Mouse (Mus musculus) liver, embryonic 13.5 days (tissue): ENCODE measurements at regions not wholly inside any gene's neighbourhood (a gene's known extent, or its start where the extent isn't known, plus 50 kb on each side); places are given as distances from the start of the nearest gene placed in this dataset.

Experiments used
- ATAC-seq: fragments of 200-750 bp; cut with Nextera tagmentation; 2 replicates; pipeline ENCODE4 v1.8.0; 2017; ENCODE audit warnings: low read depth, mild to moderate bottlenecking, moderate number of reproducible peaks, moderate library complexity
- DNase-seq: peaks from one replicate; pipeline ENCODE4 v3.0.0; 2022
- H3K27ac ChIP-seq: fragments of 300-500 bp; sonication (generic); 2 replicates; pipeline ENCODE4 v1.5.1; 2015; ENCODE audit warnings: moderate library complexity, mild to moderate bottlenecking, inconsistent platforms
- H3K27me3 ChIP-seq: fragments of 300-500 bp; sonication (generic); 2 replicates; pipeline ENCODE4 v1.6.1; 2015; ENCODE audit warnings: mild to moderate bottlenecking, inconsistent platforms
- H3K36me3 ChIP-seq: fragments of 300-500 bp; sonication (generic); 2 replicates; pipeline ENCODE4 v1.6.1; 2015; ENCODE audit warnings: mild to moderate bottlenecking, inconsistent platforms
- H3K4me1 ChIP-seq: fragments of 300-500 bp; sonication (generic); replicated peaks from 2 replicates; pipeline ENCODE4 v1.6.1; 2015; ENCODE audit warnings: inconsistent platforms
- H3K4me2 ChIP-seq: fragments of 300-500 bp; sonication (generic); 2 replicates; pipeline ENCODE4 v1.6.1; 2015; ENCODE audit warnings: inconsistent platforms, mild to moderate bottlenecking, moderate library complexity
- H3K4me3 ChIP-seq: fragments of 300-500 bp; sonication (generic); replicated peaks from 2 replicates; pipeline ENCODE4 v1.5.1; 2015; ENCODE audit warnings: mild to moderate bottlenecking, inconsistent platforms
- H3K9ac ChIP-seq: fragments of 300-500 bp; sonication (generic); 2 replicates; pipeline ENCODE4 v1.6.1; 2015; ENCODE audit warnings: mild to moderate bottlenecking, inconsistent platforms
- H3K9me3 ChIP-seq: fragments of 300-500 bp; sonication (generic); replicated peaks from 2 replicates; pipeline ENCODE4 v1.6.1; 2016; ENCODE audit warnings: inconsistent platforms
- WGBS: fragments of 180-500 bp; shearing (Covaris S2); methylation state at CpG from one replicate; pipeline ENCODE4 v1.1.7; 2015; ENCODE audit not compliant: insufficient replicate concordance; 5-methylcytosine and 5-hydroxymethylcytosine counted together

DNA sequence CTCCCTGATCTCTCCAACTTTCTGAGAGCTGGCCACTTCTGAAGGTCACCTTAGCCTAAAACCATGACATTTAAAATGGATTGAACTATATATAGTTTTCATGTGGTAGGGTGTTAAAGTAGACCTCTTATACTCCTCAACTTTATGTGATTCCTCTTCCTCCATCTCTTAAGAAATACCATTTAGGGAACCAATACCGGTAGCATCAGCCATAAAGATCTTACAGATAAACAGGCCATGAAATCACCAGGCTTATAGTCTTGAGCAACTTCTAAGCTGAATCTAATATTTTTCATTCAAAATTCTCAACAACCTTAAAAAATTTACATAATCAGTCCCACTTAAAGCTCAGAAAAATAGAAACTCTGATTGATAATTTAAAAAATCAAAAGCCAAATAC is 56.2 kb downstream of the Rpl36a-ps1 start:
- no peaks in the 10 kb centered on the region for H3K36me3 ChIP-seq
- no peaks in the 10 kb centered on the region for H3K27me3 ChIP-seq
- 28% methylated on average over 1 of the region's 1 CpGs for WGBS
- ATAC-seq (no peak), DNase-seq (no peak)
- H3K9me3 ChIP-seq: no peaks in the 10 kb centered on the region
- H3K4me3 ChIP-seq: no peak overlapping the region
- no peak overlapping the region for H3K9ac ChIP-seq
- no peak overlapping the region for H3K4me2 ChIP-seq
- no peak overlapping the region for H3K27ac ChIP-seq
- no peaks in the 10 kb centered on the region for H3K4me1 ChIP-seq

DNA sequence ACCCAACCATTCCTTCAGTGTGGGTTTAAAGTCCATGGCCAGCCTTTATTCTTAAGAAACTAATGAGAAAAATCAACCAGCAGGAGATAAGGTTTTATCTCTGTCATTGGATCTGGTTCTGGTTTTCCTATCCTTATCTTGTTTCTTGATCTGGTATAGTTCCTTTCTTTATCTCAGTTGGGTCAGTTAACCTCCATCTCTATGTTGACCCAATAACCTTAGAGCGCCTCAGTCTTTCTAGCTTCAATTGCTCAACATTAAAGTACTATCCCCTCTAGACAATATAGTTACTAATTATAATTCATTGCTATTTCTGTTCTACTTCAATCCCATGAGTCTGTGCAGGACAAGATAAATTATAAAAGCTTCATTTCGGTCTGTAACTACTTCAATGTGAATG is 56.7 kb downstream of the Rpl36a-ps1 start:
- H3K4me1 ChIP-seq: no peaks in the 10 kb centered on the region
- H3K36me3 ChIP-seq: no peaks in the 10 kb centered on the region
- no peak overlapping the region for H3K4me3 ChIP-seq
- H3K9me3 ChIP-seq: no peaks in the 10 kb centered on the region
- DNase-seq (no peak), ATAC-seq (no peak)
- H3K27me3 ChIP-seq: no peaks in the 10 kb centered on the region
- no peak overlapping the region for H3K27ac ChIP-seq
- 62% methylated on average over 2 of the region's 2 CpGs for WGBS
- H3K4me2 ChIP-seq: no peak overlapping the region
- no peak overlapping the region for H3K9ac ChIP-seq

DNA sequence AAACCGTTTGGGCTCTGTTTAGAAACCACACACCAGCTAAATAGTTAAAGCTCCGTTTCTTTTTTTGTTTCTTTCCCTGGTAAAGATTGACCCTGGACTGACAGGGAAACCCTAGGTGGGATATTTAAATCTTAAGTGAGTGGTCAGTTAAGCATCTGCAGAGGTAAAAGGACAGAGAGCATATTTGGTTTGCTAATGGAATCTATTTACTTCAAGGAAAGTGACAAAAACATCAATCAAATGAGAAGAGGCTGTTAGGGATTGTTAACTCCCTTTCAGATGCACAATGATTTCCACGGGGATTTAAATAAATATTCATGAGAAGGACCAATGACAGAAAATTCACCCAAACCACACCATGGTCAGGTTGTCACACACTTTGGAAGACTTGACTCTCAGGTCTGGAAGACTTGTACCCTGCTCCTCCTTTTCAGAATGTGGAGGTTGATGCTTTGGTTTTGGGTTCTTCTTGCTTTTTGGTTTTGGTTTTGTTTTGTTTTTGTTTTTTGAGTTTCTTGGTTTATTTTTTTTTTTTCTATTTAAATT is 60.7 kb downstream of the Rpl36a-ps1 start:
- H3K36me3 ChIP-seq: no peaks in the 10 kb centered on the region
- H3K4me1 ChIP-seq: no peaks in the 10 kb centered on the region
- H3K27ac ChIP-seq: no peak overlapping the region
- no peak overlapping the region for H3K4me2 ChIP-seq
- no peak overlapping the region for H3K4me3 ChIP-seq
- H3K9ac ChIP-seq: no peak overlapping the region
- 26% methylated on average over 3 of the region's 3 CpGs for WGBS
- DNase-seq (no peak), ATAC-seq (no peak)
- H3K27me3 ChIP-seq: no peaks in the 10 kb centered on the region
- no peaks in the 10 kb centered on the region for H3K9me3 ChIP-seq

DNA sequence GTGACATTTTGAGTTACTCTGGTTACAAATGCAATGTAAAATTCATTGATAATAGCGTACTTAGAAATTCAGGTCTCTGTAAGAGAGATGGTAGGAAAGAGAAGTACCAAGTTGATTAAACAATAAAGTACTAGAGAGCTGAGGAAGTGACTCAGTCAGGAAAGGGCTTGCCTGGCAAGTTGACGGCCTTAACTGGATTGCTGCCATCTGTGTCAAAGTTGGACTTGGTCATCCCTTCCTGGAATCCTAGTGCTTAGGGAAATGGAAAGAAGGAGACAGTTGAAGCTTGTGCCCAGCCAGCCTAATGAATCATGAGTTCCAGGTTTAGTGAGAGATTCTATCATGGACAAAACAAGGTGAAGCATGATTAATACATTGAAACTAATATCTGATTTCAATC is 64.8 kb downstream of the Rpl36a-ps1 start:
- Histone ChIP-seq H3K27me3 (no peaks in the 10 kb centered on the region), H3K4me2 (no peak overlapping the region), H3K9me3 (no peaks in the 10 kb centered on the region), H3K27ac (no peak overlapping the region), H3K4me3 (no peak overlapping the region), H3K4me1 (no peaks in the 10 kb centered on the region), H3K36me3 (no peaks in the 10 kb centered on the region), H3K9ac (no peak overlapping the region)
- DNase-seq (no peak), ATAC-seq (no peak)
- 48% methylated on average over 2 of the region's 2 CpGs for WGBS

DNA sequence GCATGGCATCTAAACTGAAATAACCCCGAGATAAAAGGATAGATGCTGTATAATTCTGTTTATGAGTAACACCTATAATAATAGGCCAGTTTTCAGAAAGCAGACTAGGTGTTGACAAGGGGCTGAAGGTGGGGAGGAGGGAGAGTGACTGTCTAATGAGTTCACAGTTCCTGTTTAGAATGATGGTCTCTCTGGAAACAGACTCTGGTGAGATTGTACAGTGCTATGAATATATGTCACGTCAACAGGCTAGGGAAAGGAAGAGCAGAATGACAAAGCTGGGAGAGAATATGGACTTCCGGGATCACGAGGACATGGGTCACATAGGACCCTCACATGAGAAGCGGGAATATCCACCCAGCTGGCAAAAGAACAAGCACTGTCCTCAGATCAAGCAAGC is 85.9 kb downstream of the Rpl36a-ps1 start:
- no peaks in the 10 kb centered on the region for H3K36me3 ChIP-seq
- no peak overlapping the region for H3K4me2 ChIP-seq
- ATAC-seq (no peak), DNase-seq (no peak)
- no peaks in the 10 kb centered on the region for H3K27me3 ChIP-seq
- H3K4me3 ChIP-seq: no peak overlapping the region
- H3K9me3 ChIP-seq: no peaks in the 10 kb centered on the region
- WGBS: 64% methylated on average over 5 of the region's 5 CpGs
- no peak overlapping the region for H3K27ac ChIP-seq
- H3K4me1 ChIP-seq: no peaks in the 10 kb centered on the region
- no peak overlapping the region for H3K9ac ChIP-seq

DNA sequence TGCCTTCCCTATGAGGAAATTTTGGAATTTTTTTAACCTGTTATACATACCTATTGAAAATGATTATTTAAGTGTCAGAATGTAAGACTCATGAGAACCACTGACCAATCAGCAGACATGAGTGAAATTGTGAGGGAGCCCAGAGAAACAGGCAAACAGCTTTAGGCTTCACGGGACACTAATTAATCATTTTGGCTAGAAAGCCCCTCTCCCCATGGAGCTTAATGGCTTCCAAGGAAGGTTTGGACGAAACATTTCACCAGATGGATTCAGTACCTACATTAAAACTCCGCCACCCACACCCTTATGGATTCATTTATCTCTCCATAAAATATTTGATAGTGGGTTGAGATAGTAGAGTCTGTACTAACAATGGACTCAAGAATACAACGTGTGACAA is 95.2 kb downstream of the Rpl36a-ps1 start:
- no peaks in the 10 kb centered on the region for H3K36me3 ChIP-seq
- ATAC-seq (no peak), DNase-seq (no peak)
- H3K9ac ChIP-seq: no peak overlapping the region
- 64% methylated on average over 4 of the region's 4 CpGs for WGBS
- H3K27me3 ChIP-seq: no peaks in the 10 kb centered on the region
- H3K4me1 ChIP-seq: no peaks in the 10 kb centered on the region
- no peak overlapping the region for H3K27ac ChIP-seq
- no peak overlapping the region for H3K4me2 ChIP-seq
- no peak overlapping the region for H3K4me3 ChIP-seq
- no peaks in the 10 kb centered on the region for H3K9me3 ChIP-seq

DNA sequence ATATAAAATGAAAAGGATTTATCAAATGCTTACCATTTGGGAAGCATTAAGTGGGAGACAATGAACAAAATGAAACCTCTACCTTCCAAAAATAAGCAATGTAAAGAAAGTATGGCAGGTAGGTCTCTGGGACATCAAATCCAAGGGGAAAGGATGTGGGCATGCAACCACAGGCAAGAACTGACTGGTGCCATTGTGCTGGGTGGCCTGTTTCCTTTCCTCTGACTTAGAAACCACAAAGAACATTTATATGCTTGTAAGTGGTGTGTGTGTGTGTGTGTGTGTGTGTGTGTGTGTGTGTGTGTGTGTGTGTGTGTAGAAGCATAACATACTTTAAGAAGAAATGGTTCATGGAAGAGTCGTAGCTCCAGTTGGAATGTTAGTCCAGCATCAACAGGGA is 96.7 kb downstream of the Rpl36a-ps1 start:
- Histone ChIP-seq H3K36me3 (no peaks in the 10 kb centered on the region), H3K4me2 (no peak overlapping the region), H3K27me3 (no peaks in the 10 kb centered on the region), H3K27ac (no peak overlapping the region), H3K4me1 (no peaks in the 10 kb centered on the region), H3K4me3 (no peak overlapping the region), H3K9me3 (no peaks in the 10 kb centered on the region), H3K9ac (no peak overlapping the region)
- WGBS: 50% methylated on average over 1 of the region's 1 CpGs
- DNase-seq: no peak
- no peak for ATAC-seq

DNA sequence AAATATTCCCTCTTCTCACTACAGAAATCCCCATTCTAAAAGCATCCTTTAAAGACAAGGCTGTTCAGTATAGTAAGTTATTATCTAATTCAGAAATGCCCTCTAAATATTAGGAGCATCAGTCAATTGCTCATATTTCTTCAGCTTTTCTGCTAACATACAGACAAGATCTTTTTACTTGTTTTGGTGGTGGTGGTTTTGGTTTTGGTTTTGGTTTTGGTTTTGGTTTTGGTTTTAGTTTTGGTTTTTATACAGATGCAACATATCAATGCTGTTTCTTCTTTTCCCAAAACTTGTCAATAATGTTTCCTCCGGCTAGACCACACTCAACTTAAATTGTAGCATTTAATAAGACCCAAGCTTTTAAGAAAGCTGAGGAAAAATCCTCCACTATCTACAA is 98.2 kb downstream of the Rpl36a-ps1 start:
- no peak overlapping the region for H3K4me3 ChIP-seq
- H3K27ac ChIP-seq: no peak overlapping the region
- no peaks in the 10 kb centered on the region for H3K36me3 ChIP-seq
- no peak overlapping the region for H3K4me2 ChIP-seq
- no peak overlapping the region for H3K9ac ChIP-seq
- H3K27me3 ChIP-seq: no peaks in the 10 kb centered on the region
- no peak for DNase-seq
- H3K9me3 ChIP-seq: no peaks in the 10 kb centered on the region
- no peaks in the 10 kb centered on the region for H3K4me1 ChIP-seq
- 68% methylated on average over 1 of the region's 1 CpGs for WGBS
- no peak for ATAC-seq

DNA sequence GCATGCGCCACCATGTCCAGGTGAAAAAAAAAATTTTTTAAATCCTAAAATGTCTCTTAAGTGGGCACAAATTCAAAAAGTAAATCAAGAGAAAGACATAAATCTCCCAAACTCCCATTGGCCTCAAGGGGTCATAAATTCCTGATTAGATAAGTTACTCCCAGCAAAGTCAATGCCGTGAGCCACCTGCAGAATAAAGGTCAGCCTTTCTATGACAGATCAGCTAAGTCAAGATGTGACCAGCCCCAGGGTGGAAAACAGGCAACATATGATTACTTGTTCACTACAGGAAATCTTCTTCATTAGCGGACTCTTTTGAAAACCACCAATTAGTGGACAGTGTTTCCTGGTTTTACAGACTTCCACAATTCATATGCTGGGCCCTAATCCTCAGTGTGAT is 101.4 kb downstream of the Rpl36a-ps1 start:
- Histone ChIP-seq H3K4me3 (no peak overlapping the region), H3K27ac (no peak overlapping the region), H3K4me1 (no peaks in the 10 kb centered on the region), H3K4me2 (no peak overlapping the region), H3K9me3 (no peaks in the 10 kb centered on the region), H3K9ac (no peak overlapping the region), H3K27me3 (no peaks in the 10 kb centered on the region), H3K36me3 (no peaks in the 10 kb centered on the region)
- no peak for ATAC-seq
- DNase-seq: no peak
- 75% methylated on average over 3 of the region's 3 CpGs for WGBS

DNA sequence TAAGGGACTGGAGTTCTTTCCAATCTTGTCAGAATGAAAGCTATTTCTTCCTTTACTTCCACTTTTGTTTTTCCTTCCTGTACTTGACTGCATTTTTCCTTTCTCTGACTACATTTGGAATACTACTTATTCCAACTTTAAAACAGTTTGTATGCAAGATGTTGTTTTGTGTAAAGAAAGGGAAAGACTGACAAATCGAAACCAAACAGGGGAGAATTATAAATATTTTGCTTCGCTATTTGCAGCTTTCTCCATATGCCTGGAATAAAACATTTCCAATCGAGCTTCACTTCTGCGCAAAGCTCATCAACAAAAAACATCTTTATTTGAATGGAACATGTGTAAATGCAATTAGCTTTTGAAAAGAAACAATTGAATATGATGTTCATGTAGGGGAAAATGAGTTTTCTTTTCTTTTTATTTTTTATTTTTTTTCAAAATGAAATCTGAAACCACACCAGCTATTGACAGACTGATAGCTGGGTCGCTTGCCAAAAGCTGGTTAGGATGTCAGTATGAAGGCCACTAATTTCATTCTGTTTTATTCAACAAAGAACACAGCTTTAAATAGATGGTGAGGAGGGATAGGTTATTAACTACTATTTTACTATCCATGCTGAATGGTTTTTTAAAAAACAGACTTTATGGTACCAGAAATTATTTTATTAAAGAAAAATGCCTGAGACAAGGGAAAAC is 102.7 kb downstream of the Rpl36a-ps1 start:
- WGBS: 58% methylated on average over 5 of the region's 5 CpGs
- no peaks in the 10 kb centered on the region for H3K4me1 ChIP-seq
- no peaks in the 10 kb centered on the region for H3K9me3 ChIP-seq
- no peaks in the 10 kb centered on the region for H3K36me3 ChIP-seq
- DNase-seq: no peak
- H3K27me3 ChIP-seq: no peaks in the 10 kb centered on the region
- no peak overlapping the region for H3K9ac ChIP-seq
- H3K27ac ChIP-seq: no peak overlapping the region
- H3K4me2 ChIP-seq: no peak overlapping the region
- ATAC-seq: no peak
- H3K4me3 ChIP-seq: no peak overlapping the region

DNA sequence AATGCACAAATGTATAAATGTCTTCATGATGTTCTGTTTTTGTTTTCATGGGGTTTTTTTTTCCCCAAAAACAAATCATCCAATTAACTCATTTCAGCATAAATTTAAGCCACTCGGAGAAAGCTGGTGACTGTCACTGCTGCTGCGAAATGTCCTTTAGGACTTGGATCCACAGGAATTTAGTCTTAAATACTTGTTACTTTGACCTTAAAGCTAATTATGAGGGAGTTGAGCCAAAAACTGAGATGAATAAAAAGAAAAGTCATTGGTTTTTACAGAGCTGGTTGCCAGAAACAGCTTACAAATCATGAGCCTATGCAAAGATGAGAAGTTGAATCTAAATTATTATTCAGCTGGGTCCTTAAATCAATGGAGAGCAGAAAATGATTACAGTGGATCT is 106.5 kb downstream of the Rpl36a-ps1 start:
- H3K27ac ChIP-seq: no peak overlapping the region
- H3K9me3 ChIP-seq: no peaks in the 10 kb centered on the region
- no peak overlapping the region for H3K4me3 ChIP-seq
- no peaks in the 10 kb centered on the region for H3K4me1 ChIP-seq
- 75% methylated on average over 2 of the region's 2 CpGs for WGBS
- H3K4me2 ChIP-seq: no peak overlapping the region
- no peak for ATAC-seq
- H3K9ac ChIP-seq: no peak overlapping the region
- no peaks in the 10 kb centered on the region for H3K27me3 ChIP-seq
- DNase-seq: no peak
- H3K36me3 ChIP-seq: no peaks in the 10 kb centered on the region

DNA sequence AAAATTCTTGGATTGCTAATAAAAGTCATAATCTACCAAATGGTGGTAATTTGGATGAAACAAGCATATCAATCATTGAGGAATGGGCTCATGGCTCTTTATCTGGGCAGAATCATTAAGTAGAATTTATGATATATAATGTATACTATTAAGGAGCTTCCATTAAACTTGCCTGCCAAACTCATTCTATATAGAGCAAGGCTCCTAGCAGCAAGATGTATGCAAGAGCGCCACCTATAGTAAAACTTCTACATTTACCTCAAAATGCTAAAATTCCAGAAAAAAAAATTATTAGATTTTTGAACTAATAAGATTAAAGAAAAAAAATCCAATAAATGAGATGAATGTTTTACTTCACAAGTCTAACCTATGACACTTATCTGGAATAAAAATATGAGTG is 107.1 kb downstream of the Rpl36a-ps1 start:
- H3K9me3 ChIP-seq: no peaks in the 10 kb centered on the region
- no peaks in the 10 kb centered on the region for H3K4me1 ChIP-seq
- no peak overlapping the region for H3K4me3 ChIP-seq
- no peak overlapping the region for H3K9ac ChIP-seq
- WGBS: 10% methylated on average over 1 of the region's 1 CpGs
- H3K27me3 ChIP-seq: no peaks in the 10 kb centered on the region
- no peak overlapping the region for H3K27ac ChIP-seq
- H3K4me2 ChIP-seq: no peak overlapping the region
- no peaks in the 10 kb centered on the region for H3K36me3 ChIP-seq
- no peak for DNase-seq
- ATAC-seq: no peak
